Mouse (Mus musculus): Measurements from ENCODE around the gene Lrpap1. TPM values are rescaled to one million over a fixed set of nuclear protein-coding genes. Genes with fewer than 3 reads are reported as not detected.

Lrpap1 gene
- polyA plus RNA-seq, 1 experiment from 2014 or later: 64.0 TPM

- peaks cover 10% of the 10 kb centered on the region for H3K4me1 ChIP-seq (replicated peaks)
- 26% methylated on average over 3 of the region's 3 CpGs for WGBS (ENCODE audit: insufficient replicate concordance)
- ATAC-seq (ENCODE audit: low read depth) (no peak), DNase-seq (no peak)
- no peak overlapping the region for H3K4me2 ChIP-seq
- 0 out of 2 replicates have a peak, but pooled peaks cover 6% of the 10 kb centered on the region for H3K27me3 ChIP-seq
- no peaks in the 10 kb centered on the region for H3K9me3 ChIP-seq (replicated peaks)
- H3K36me3 ChIP-seq: no peaks in the 10 kb centered on the region
- no peak overlapping the region for H3K4me3 ChIP-seq (replicated peaks)
- H3K27ac ChIP-seq: no peak overlapping the region
- no peak overlapping the region for H3K9ac ChIP-seq
Observed at GRCm38 (mm10) chr5:35141316-35141715, 35.8 kb upstream of the Lrpap1 start.

DNA sequence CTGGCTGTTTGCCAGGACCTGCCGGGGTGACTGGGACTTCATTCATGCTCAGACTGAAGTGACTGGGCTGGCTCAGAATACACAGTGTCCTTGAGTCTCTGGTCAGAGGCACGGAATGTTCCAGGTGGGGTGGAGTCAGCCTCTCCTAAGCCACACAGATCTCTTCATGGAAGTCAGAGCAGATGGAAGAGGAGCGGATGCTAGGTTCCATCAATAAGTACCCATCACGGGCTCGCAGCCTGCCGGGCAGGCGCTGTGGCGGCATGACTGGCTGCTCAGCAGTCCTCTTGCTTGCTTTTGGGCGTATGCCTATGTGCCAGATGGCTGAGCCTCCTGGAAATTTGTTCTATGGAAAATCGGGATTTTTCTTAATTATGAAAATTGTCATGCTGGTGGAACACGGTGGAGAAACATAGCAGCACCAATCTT, 32.6 kb upstream of the Lrpap1 start:
- Histone ChIP-seq H3K9me3 (replicated peaks) (no peaks in the 10 kb centered on the region), H3K4me3 (replicated peaks) (no peak overlapping the region), H3K27me3 (peaks cover 11% of the 10 kb centered on the region; the same call in 1 of the 2 replicates), H3K9ac (no peak overlapping the region), H3K27ac (no peak overlapping the region), H3K4me1 (replicated peaks) (no peaks in the 10 kb centered on the region), H3K36me3 (no peaks in the 10 kb centered on the region), H3K4me2 (no peak overlapping the region)
- ATAC-seq (ENCODE audit: low read depth) (no peak), DNase-seq (no peak)
- WGBS (ENCODE audit: insufficient replicate concordance): 68% methylated on average over 11 of the region's 11 CpGs

- no peak overlapping the region for H3K27ac ChIP-seq
- no peak overlapping the region for H3K9ac ChIP-seq
- no peaks in the 10 kb centered on the region for H3K4me1 ChIP-seq (replicated peaks)
- H3K36me3 ChIP-seq: no peaks in the 10 kb centered on the region
- DNase-seq (no peak), ATAC-seq (ENCODE audit: low read depth) (no peak)
- no peaks in the 10 kb centered on the region for H3K9me3 ChIP-seq (replicated peaks)
- H3K4me3 ChIP-seq (replicated peaks): no peak overlapping the region
- peaks cover 12% of the 10 kb centered on the region; the same call in 1 of the 2 replicates for H3K27me3 ChIP-seq
- 59% methylated on average over 13 of the region's 13 CpGs for WGBS (ENCODE audit: insufficient replicate concordance)
- no peak overlapping the region for H3K4me2 ChIP-seq
Observed at GRCm38 (mm10) chr5:35137510-35138182, 32.1 kb upstream of the Lrpap1 start.

GRCm38 (mm10) chr5:35135903-35136302, 30.3 kb upstream of the Lrpap1 start:
- Histone ChIP-seq H3K27me3 (peaks cover 12% of the 10 kb centered on the region; the same call in 1 of the 2 replicates), H3K4me2 (no peak overlapping the region), H3K4me3 (replicated peaks) (no peak overlapping the region), H3K4me1 (replicated peaks) (no peaks in the 10 kb centered on the region), H3K27ac (no peak overlapping the region), H3K36me3 (no peaks in the 10 kb centered on the region), H3K9me3 (replicated peaks) (no peaks in the 10 kb centered on the region), H3K9ac (no peak overlapping the region)
- 52% methylated on average over 5 of the region's 5 CpGs for WGBS (ENCODE audit: insufficient replicate concordance)
- ATAC-seq (ENCODE audit: low read depth) (no peak), DNase-seq (no peak)

GRCm38 (mm10) chr5:35134286-35134685, 28.7 kb upstream of the Lrpap1 start:
- H3K4me1 ChIP-seq (replicated peaks): no peaks in the 10 kb centered on the region
- H3K36me3 ChIP-seq: no peaks in the 10 kb centered on the region
- DNase-seq (no peak), ATAC-seq (ENCODE audit: low read depth) (no peak)
- no peak overlapping the region for H3K27ac ChIP-seq
- H3K9ac ChIP-seq: no peak overlapping the region
- no peak overlapping the region for H3K4me2 ChIP-seq
- H3K27me3 ChIP-seq: peaks cover 12% of the 10 kb centered on the region; the same call in 1 of the 2 replicates
- no peak overlapping the region for H3K4me3 ChIP-seq (replicated peaks)
- WGBS (ENCODE audit: insufficient replicate concordance): 52% methylated on average over 3 of the region's 3 CpGs
- H3K9me3 ChIP-seq (replicated peaks): no peaks in the 10 kb centered on the region

- no peaks in the 10 kb centered on the region for H3K4me1 ChIP-seq (replicated peaks)
- 60% methylated on average over 4 of the region's 4 CpGs for WGBS (ENCODE audit: insufficient replicate concordance)
- no peak overlapping the region for H3K4me2 ChIP-seq
- no peak for ATAC-seq (ENCODE audit: low read depth)
- H3K9ac ChIP-seq: no peak overlapping the region
- no peak for DNase-seq
- no peaks in the 10 kb centered on the region for H3K9me3 ChIP-seq (replicated peaks)
- H3K36me3 ChIP-seq: no peaks in the 10 kb centered on the region
- H3K27ac ChIP-seq: no peak overlapping the region
- H3K4me3 ChIP-seq (replicated peaks): no peak overlapping the region
- H3K27me3 ChIP-seq: peaks cover 17% of the 10 kb centered on the region
Observed at GRCm38 (mm10) chr5:35133468-35133867, 27.9 kb upstream of the Lrpap1 start.

DNA sequence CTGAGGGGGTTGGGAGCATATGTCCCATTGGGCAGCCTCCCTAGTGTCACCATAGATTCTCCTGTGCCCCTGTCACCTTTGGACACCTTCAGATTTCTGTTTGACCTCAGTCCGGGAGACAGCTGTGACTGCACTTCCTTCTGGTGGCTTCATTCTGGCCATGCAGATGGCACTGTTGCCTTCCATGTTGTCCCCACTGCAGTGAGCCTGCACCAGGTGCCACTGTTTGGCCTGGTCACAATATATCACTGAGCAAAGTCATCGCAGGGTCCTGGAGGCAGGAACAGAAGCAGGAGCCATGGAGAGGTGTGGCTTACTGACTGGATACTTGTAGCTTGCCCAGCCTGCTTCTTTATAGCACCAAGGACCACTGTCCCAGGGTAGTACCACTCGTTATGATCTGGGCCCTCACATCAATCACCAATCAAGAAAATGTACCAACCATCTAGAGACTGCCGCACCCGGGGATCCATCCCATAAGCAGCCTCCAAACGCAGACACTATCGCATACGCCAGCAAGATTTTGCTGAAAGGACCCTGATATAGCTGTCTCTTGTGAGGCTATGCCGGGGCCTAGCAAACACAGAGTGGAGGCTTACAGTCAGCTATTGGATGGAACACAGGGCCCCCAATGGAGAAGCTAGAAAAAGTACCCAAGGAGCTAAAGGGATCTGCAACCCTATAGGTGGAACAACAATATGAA, 26.9 kb upstream of the Lrpap1 start:
- DNase-seq: no peak
- Histone ChIP-seq H3K4me3 (replicated peaks) (no peak overlapping the region), H3K27ac (no peak overlapping the region), H3K4me1 (replicated peaks) (no peaks in the 10 kb centered on the region), H3K9ac (no peak overlapping the region), H3K4me2 (no peak overlapping the region), H3K36me3 (no peaks in the 10 kb centered on the region), H3K9me3 (replicated peaks) (no peaks in the 10 kb centered on the region), H3K27me3 (peaks cover 17% of the 10 kb centered on the region)
- WGBS (ENCODE audit: insufficient replicate concordance): 75% methylated on average over 9 of the region's 9 CpGs
- ATAC-seq (ENCODE audit: low read depth): no peak

DNA sequence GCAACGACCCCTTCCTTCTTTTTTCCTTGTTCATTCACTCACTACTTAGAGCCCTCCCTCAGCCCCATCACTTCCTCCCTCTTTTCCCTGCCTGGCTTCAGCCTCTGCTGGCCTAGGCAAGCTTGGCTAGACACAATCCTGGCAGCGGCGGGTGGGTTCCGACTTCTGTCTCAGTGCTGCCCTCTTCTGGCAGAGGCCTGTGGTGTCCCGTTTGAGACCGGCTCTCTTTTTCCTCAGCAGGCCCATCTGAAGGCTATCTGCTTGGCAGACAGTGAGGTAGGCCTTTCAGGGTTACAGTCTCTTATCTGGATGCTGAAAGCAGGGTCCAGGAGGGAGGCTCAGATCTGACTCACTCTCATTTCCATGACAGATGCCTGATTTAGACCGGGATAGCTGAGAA, 26.2 kb upstream of the Lrpap1 start:
- H3K36me3 ChIP-seq: no peaks in the 10 kb centered on the region
- WGBS (ENCODE audit: insufficient replicate concordance): 7% methylated on average over 7 of the region's 7 CpGs
- no peak overlapping the region for H3K27ac ChIP-seq
- no peaks in the 10 kb centered on the region for H3K4me1 ChIP-seq (replicated peaks)
- H3K27me3 ChIP-seq: peaks cover 17% of the 10 kb centered on the region
- no peak overlapping the region for H3K4me2 ChIP-seq
- H3K4me3 ChIP-seq (replicated peaks): no peak overlapping the region
- peak; percentile 45; the same call in 1 of the 2 replicates for ATAC-seq (ENCODE audit: low read depth)
- peak; percentile 60 for DNase-seq
- H3K9me3 ChIP-seq (replicated peaks): no peaks in the 10 kb centered on the region
- H3K9ac ChIP-seq: no peak overlapping the region

GRCm38 (mm10) chr5:35131237-35131636, 25.7 kb upstream of the Lrpap1 start:
- H3K4me1 ChIP-seq (replicated peaks): no peaks in the 10 kb centered on the region
- no peaks in the 10 kb centered on the region for H3K9me3 ChIP-seq (replicated peaks)
- peaks cover 21% of the 10 kb centered on the region for H3K27me3 ChIP-seq
- H3K9ac ChIP-seq: no peak overlapping the region
- H3K4me2 ChIP-seq: no peak overlapping the region
- DNase-seq (no peak), ATAC-seq (ENCODE audit: low read depth) (no peak)
- no peaks in the 10 kb centered on the region for H3K36me3 ChIP-seq
- no peak overlapping the region for H3K27ac ChIP-seq
- H3K4me3 ChIP-seq (replicated peaks): no peak overlapping the region
- WGBS (ENCODE audit: insufficient replicate concordance): 15% methylated on average over 1 of the region's 1 CpGs

DNA sequence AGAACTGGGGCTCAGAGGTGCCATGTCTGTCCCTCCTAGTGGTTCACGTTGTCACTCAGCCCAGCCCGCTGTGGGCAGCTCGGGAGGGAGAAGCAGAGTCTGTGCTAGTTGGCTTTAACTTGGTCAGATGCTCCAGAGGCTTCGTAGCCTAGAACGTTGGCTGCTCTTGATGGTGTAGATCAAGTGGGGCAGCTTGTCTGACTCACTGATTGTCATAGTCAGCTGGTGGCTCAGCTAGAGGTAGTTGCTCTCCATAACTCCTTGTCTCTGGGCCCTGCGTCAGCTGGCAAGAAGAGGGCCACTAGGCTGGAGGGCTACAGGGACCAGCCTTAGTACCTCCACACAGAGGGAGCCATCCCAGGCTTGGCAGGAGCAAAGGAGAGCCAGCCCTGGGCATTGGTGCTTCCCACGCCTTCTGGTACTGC, 24.2 kb upstream of the Lrpap1 start:
- no peak for DNase-seq
- no peaks in the 10 kb centered on the region for H3K4me1 ChIP-seq (replicated peaks)
- no peak overlapping the region for H3K27ac ChIP-seq
- peaks cover 26% of the 10 kb centered on the region for H3K27me3 ChIP-seq
- 75% methylated on average over 7 of the region's 7 CpGs for WGBS (ENCODE audit: insufficient replicate concordance)
- H3K4me3 ChIP-seq (replicated peaks): no peak overlapping the region
- no peaks in the 10 kb centered on the region for H3K9me3 ChIP-seq (replicated peaks)
- H3K9ac ChIP-seq: no peak overlapping the region
- H3K4me2 ChIP-seq: no peak overlapping the region
- no peak for ATAC-seq (ENCODE audit: low read depth)
- no peaks in the 10 kb centered on the region for H3K36me3 ChIP-seq

- Histone ChIP-seq H3K9me3 (replicated peaks) (no peaks in the 10 kb centered on the region), H3K27me3 (peaks cover 26% of the 10 kb centered on the region), H3K4me1 (replicated peaks) (no peaks in the 10 kb centered on the region), H3K27ac (no peak overlapping the region), H3K4me2 (no peak overlapping the region), H3K9ac (no peak overlapping the region), H3K36me3 (no peaks in the 10 kb centered on the region), H3K4me3 (replicated peaks) (no peak overlapping the region)
- no peak for DNase-seq
- no peak for ATAC-seq (ENCODE audit: low read depth)
- WGBS (ENCODE audit: insufficient replicate concordance): 80% methylated on average over 16 of the region's 16 CpGs
Observed at GRCm38 (mm10) chr5:35129208-35129607, 23.6 kb upstream of the Lrpap1 start.

Data from liver, embryonic 13.5 days (tissue).